Mouse (Mus musculus): ENCODE measurements around the gene Cks2. TPM values are rescaled to one million over a fixed set of nuclear protein-coding genes. Genes with fewer than 3 reads are reported as not detected.
A peak's percentile ranks its signal among the peaks of the same experiment; 100 is the strongest.

Gene Cks2
- polyA plus RNA-seq, 1 experiment = 95.1 TPM

DNA sequence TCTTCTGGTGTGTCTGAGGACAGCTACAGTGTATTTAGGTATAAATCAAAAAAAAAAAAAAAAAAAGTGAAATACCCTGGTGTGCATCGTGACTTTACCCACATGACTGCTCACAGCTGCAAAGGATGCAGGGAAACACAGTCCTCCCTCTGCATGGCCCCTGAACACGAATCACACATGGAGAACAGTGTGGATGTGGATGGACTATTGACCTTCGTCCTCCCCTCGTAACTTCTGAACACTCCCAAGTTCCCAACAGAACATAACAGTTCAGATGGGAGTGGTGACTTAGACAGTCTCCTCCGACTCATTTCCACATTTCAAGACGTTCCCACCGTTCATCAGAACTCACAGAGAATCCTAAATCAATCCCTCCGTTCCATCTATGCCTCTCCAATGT is 42.3 kb upstream of the Cks2 start:
- TF ChIP-seq USF1 (IDR thresholded peaks at IDR 0.05; ENCODE audit: low read depth) (no peak), POLR2A (IDR thresholded peaks at IDR 0.05; ENCODE audit: insufficient read length, low read depth) (no peak), MYOG (IDR thresholded peaks at IDR 0.05; ENCODE audit: control insufficient read depth in 1 of 3, insufficient read depth in 1 of 3, insufficient read length in 2 of 3, low read depth in 2 of 3) (no peak), MYOD1 (IDR thresholded peaks at IDR 0.05; ENCODE audit: control insufficient read depth in 1 of 3, insufficient read length in 2 of 3, low read depth in 2 of 3) (no peak), CEBPB (IDR thresholded peaks at IDR 0.05; ENCODE audit: insufficient read depth, poor library complexity, severe bottlenecking) (no peak), MAX (IDR thresholded peaks at IDR 0.05; ENCODE audit: low read depth) (no peak), SRF (IDR thresholded peaks at IDR 0.05; ENCODE audit: control insufficient read depth, insufficient read length, low read depth) (no peak), REST (IDR thresholded peaks at IDR 0.05; ENCODE audit: insufficient read depth, insufficient read length) (no peak), TCF12 (IDR thresholded peaks at IDR 0.05; ENCODE audit: insufficient read depth, poor library complexity, severe bottlenecking) (no peak), E2F4 (IDR thresholded peaks at IDR 0.05; ENCODE audit: insufficient read depth) (no peak)
- H3K27me3 ChIP-seq (ENCODE audit: control insufficient read depth, insufficient read depth, insufficient read length) = no peaks in the 10 kb centered on the region
- peak overlapping the region; percentile 58 for H3K4me2 ChIP-seq (ENCODE audit: low read depth)
- H3K79me2 ChIP-seq (ENCODE audit: control insufficient read depth, insufficient read depth) = no peaks in the 10 kb centered on the region
- no peak overlapping the region for H3ac ChIP-seq (ENCODE audit: control insufficient read depth, insufficient read length)
- H3K36me3 ChIP-seq (ENCODE audit: control insufficient read depth, insufficient read depth) = no peaks in the 10 kb centered on the region
- H3K4me3 ChIP-seq = no peak overlapping the region

DNA sequence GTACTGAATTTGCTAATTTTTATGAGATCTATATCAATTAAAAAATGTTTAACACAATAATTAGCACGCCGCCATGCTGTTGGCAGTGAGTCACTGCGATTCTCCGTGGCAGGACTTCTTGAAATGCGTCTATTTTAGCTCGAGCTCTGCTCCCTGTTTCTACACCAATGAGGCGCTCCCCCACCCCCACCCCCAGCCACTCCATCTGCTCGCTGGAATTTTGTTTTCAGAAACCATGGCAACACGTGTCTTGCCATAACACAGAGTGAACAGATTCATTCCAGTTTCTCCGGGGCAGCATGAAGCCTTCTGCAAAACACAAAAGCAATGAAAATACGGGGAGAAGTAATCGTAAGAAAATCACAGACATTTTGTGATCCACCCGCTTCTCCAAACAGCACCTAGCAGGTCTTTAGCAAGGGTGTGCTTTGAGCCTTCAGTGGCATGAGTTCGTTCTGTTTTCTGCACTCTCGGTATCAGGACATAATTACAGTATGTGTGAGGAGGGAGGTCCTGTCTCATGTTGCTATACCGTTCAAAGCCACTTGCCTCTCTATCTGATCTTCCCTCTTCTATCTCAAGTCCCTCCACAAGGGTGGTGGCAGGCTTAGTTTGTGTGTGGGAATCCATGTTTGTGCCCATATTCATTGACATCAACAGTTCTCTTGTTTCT is 41.7 kb upstream of the Cks2 start:
- TF ChIP-seq POLR2AphosphoS2 (IDR thresholded peaks at IDR 0.05; ENCODE audit: insufficient read length, low read depth) (no peak), USF1 (IDR thresholded peaks at IDR 0.05; ENCODE audit: low read depth) (no peak), MYOG (IDR thresholded peaks at IDR 0.05; ENCODE audit: control insufficient read depth in 1 of 3, insufficient read depth in 1 of 3, insufficient read length in 2 of 3, low read depth in 2 of 3) (no peak), CEBPB (IDR thresholded peaks at IDR 0.05; ENCODE audit: insufficient read depth, poor library complexity, severe bottlenecking) (no peak)
- Histone ChIP-seq H3K4me2 (ENCODE audit: low read depth) (peak overlapping the region; percentile 58), H3ac (ENCODE audit: control insufficient read depth, insufficient read length) (no peak overlapping the region), H3K27me3 (ENCODE audit: control insufficient read depth, insufficient read depth, insufficient read length) (no peaks in the 10 kb centered on the region), H3K36me3 (ENCODE audit: control insufficient read depth, insufficient read depth) (no peaks in the 10 kb centered on the region), H3K4me3 (no peak overlapping the region), H3K79me2 (ENCODE audit: control insufficient read depth, insufficient read depth) (no peaks in the 10 kb centered on the region)

DNA sequence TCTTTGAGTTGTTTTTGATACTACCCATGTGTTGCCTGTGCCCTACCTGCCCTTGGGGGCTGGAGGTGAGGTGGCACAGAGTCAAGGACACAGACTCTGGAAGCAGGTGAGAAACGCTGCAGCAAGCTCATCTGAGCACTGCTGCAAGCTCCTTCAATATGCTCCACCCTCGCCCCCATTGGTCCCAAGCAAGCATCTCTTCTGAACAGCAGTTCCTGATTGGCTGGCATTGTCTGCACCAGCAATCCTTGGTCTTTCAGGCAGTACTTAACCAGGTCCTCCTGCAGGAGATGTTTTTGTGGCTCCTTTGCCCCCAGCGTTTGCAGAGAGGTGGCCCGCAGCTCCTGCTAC is 41.2 kb upstream of the Cks2 start:
- no peak overlapping the region for H3K4me3 ChIP-seq

DNA sequence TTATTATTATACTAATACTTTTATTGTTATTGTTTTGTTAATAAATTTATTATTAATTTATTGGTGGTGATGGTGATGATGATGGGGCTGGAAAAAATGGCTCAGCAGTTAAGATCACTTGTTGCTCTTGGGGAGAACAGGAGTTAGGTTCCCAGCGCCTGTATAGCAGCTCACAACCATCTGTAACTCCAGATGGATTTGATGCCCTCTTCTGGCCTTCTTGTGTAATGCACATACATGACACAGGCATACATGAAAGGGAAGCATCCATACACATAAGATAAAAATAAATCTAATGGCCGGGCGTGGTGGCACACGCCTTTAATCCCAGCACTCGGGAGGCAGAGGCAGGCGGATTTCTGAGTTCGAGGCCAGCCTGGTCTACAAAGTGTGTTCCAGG is 35.8 kb upstream of the Cks2 start:
- no peak overlapping the region for H3K4me2 ChIP-seq (ENCODE audit: low read depth)
- H3K4me3 ChIP-seq = no peak overlapping the region
- H3K27me3 ChIP-seq (ENCODE audit: control insufficient read depth, insufficient read depth, insufficient read length) = no peaks in the 10 kb centered on the region
- H3ac ChIP-seq (ENCODE audit: control insufficient read depth, insufficient read length) = no peak overlapping the region
- TF ChIP-seq MAX (IDR thresholded peaks at IDR 0.05; ENCODE audit: low read depth) = no peak
- no peak for TF ChIP-seq MYOG (IDR thresholded peaks at IDR 0.05; ENCODE audit: control insufficient read depth in 1 of 3, insufficient read depth in 1 of 3, insufficient read length in 2 of 3, low read depth in 2 of 3)
- no peak for TF ChIP-seq MYOD1 (IDR thresholded peaks at IDR 0.05; ENCODE audit: control insufficient read depth in 1 of 3, insufficient read length in 2 of 3, low read depth in 2 of 3)
- no peak for TF ChIP-seq REST (IDR thresholded peaks at IDR 0.05; ENCODE audit: insufficient read depth, insufficient read length)
- TF ChIP-seq E2F4 (IDR thresholded peaks at IDR 0.05; ENCODE audit: insufficient read depth) = no peak
- no peak for TF ChIP-seq CEBPB (IDR thresholded peaks at IDR 0.05; ENCODE audit: insufficient read depth, poor library complexity, severe bottlenecking)
- TF ChIP-seq TCF12 (IDR thresholded peaks at IDR 0.05; ENCODE audit: insufficient read depth, poor library complexity, severe bottlenecking) = no peak
- no peak for TF ChIP-seq USF1 (IDR thresholded peaks at IDR 0.05; ENCODE audit: low read depth)
- TF ChIP-seq POLR2A (IDR thresholded peaks at IDR 0.05; ENCODE audit: insufficient read length, low read depth) = no peak
- no peak for TF ChIP-seq POLR2AphosphoS2 (IDR thresholded peaks at IDR 0.05; ENCODE audit: insufficient read length, low read depth)
- no peak for TF ChIP-seq SRF (IDR thresholded peaks at IDR 0.05; ENCODE audit: control insufficient read depth, insufficient read length, low read depth)
- TF ChIP-seq TCF3 (IDR thresholded peaks at IDR 0.05; ENCODE audit: insufficient read length, low read depth) = no peak
- no peaks in the 10 kb centered on the region for H3K36me3 ChIP-seq (ENCODE audit: control insufficient read depth, insufficient read depth)
- no peaks in the 10 kb centered on the region for H3K79me2 ChIP-seq (ENCODE audit: control insufficient read depth, insufficient read depth)

More for the DNA sequence above, 41.2 kb upstream of the Cks2 start:
- Histone ChIP-seq H3K27me3 (ENCODE audit: control insufficient read depth, insufficient read depth, insufficient read length) (no peaks in the 10 kb centered on the region), H3K4me2 (ENCODE audit: low read depth) (no peak overlapping the region), H3K36me3 (ENCODE audit: control insufficient read depth, insufficient read depth) (no peaks in the 10 kb centered on the region), H3ac (ENCODE audit: control insufficient read depth, insufficient read length) (no peak overlapping the region), H3K79me2 (ENCODE audit: control insufficient read depth, insufficient read depth) (no peaks in the 10 kb centered on the region)
- TF ChIP-seq CEBPB (IDR thresholded peaks at IDR 0.05; ENCODE audit: insufficient read depth, poor library complexity, severe bottlenecking) (no peak), MYOD1 (IDR thresholded peaks at IDR 0.05; ENCODE audit: control insufficient read depth in 1 of 3, insufficient read length in 2 of 3, low read depth in 2 of 3) (no peak), TCF12 (IDR thresholded peaks at IDR 0.05; ENCODE audit: insufficient read depth, poor library complexity, severe bottlenecking) (no peak), POLR2A (IDR thresholded peaks at IDR 0.05; ENCODE audit: insufficient read length, low read depth) (no peak), REST (IDR thresholded peaks at IDR 0.05; ENCODE audit: insufficient read depth, insufficient read length) (no peak), USF1 (IDR thresholded peaks at IDR 0.05; ENCODE audit: low read depth) (no peak), POLR2AphosphoS2 (IDR thresholded peaks at IDR 0.05; ENCODE audit: insufficient read length, low read depth) (no peak), TCF3 (IDR thresholded peaks at IDR 0.05; ENCODE audit: insufficient read length, low read depth) (no peak), MYOG (IDR thresholded peaks at IDR 0.05; ENCODE audit: control insufficient read depth in 1 of 3, insufficient read depth in 1 of 3, insufficient read length in 2 of 3, low read depth in 2 of 3) (no peak), E2F4 (IDR thresholded peaks at IDR 0.05; ENCODE audit: insufficient read depth) (no peak)

DNA sequence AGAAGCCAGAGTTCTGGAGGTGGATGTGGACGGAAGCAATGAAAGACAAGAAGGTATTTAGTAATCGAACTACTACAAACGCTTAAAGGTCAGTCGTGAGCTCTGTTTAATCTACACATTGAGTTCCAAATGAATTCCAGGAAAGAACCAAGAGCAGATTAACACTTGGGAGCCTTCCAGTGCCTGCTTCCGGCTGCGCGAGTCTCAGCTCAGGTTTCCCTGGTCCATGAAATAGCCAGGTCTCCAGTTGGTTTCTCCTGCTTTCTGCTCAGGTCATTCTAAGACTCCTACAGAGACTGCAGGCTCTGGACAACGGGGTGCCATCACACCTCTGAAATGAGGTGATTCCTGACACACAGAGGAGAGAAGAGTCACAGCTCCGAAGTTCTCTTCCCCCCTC is 34.0 kb upstream of the Cks2 start:
- Histone ChIP-seq H3K4me3 (no peak overlapping the region), H3K4me2 (ENCODE audit: low read depth) (no peak overlapping the region), H3K27me3 (ENCODE audit: control insufficient read depth, insufficient read depth, insufficient read length) (no peaks in the 10 kb centered on the region), H3ac (ENCODE audit: control insufficient read depth, insufficient read length) (no peak overlapping the region), H3K79me2 (ENCODE audit: control insufficient read depth, insufficient read depth) (no peaks in the 10 kb centered on the region), H3K36me3 (ENCODE audit: control insufficient read depth, insufficient read depth) (no peaks in the 10 kb centered on the region)
- no peak for TF ChIP-seq MAX (IDR thresholded peaks at IDR 0.05; ENCODE audit: low read depth)
- no peak for TF ChIP-seq USF1 (IDR thresholded peaks at IDR 0.05; ENCODE audit: low read depth)
- no peak for TF ChIP-seq TCF3 (IDR thresholded peaks at IDR 0.05; ENCODE audit: insufficient read length, low read depth)
- no peak for TF ChIP-seq E2F4 (IDR thresholded peaks at IDR 0.05; ENCODE audit: insufficient read depth)
- TF ChIP-seq POLR2A (IDR thresholded peaks at IDR 0.05; ENCODE audit: insufficient read length, low read depth) = no peak
- TF ChIP-seq POLR2AphosphoS2 (IDR thresholded peaks at IDR 0.05; ENCODE audit: insufficient read length, low read depth) = no peak
- no peak for TF ChIP-seq REST (IDR thresholded peaks at IDR 0.05; ENCODE audit: insufficient read depth, insufficient read length)
- TF ChIP-seq TCF12 (IDR thresholded peaks at IDR 0.05; ENCODE audit: insufficient read depth, poor library complexity, severe bottlenecking) = no peak
- no peak for TF ChIP-seq SRF (IDR thresholded peaks at IDR 0.05; ENCODE audit: control insufficient read depth, insufficient read length, low read depth)
- TF ChIP-seq MYOG (IDR thresholded peaks at IDR 0.05; ENCODE audit: control insufficient read depth in 1 of 3, insufficient read depth in 1 of 3, insufficient read length in 2 of 3, low read depth in 2 of 3) = no peak
- TF ChIP-seq MYOD1 (IDR thresholded peaks at IDR 0.05; ENCODE audit: control insufficient read depth in 1 of 3, insufficient read length in 2 of 3, low read depth in 2 of 3) = no peak
- no peak for TF ChIP-seq CEBPB (IDR thresholded peaks at IDR 0.05; ENCODE audit: insufficient read depth, poor library complexity, severe bottlenecking)

Data from myocyte (in vitro differentiated cells).